Mouse (Mus musculus): ENCODE results near the gene Tcp11l2.

DNA sequence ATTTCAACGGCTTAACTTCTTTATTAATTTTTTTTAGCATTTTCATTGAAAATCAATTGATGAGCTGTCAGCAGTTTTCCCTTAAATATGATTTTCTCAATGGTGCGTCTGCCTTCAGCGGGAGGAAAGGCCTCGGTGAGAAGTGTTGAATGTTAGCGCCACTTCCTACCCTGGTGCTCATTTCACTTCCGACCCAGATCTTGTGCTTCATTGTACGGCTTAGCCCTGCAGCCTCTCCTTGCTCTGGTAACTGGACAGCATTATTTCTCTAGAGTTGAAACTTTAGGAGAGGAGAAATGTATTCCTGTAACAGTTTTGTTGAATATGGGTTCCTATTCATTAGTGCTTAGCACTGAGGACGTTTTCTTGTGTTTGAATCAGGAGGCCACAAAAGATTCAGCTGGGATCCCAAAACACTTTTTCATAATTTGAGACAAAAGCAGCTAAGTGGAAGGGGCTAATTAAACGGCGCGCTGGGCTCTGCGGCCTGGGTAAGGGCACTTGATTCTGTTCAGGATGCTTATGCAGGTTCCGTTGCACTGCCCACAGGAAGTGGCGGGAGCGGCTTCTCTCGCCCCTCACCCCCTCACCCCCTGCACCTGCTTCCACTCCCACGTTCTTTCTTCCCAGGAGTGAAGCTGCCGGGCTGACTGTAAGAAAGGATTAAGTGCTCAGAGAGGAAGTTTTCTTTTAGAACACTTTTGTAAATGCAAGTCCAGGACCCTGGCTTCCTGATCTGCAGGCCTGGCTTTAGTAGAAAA lies 81.8 kb downstream of the Tcp11l2 start:
- TF ChIP-seq CTCF (IDR thresholded peaks at IDR 0.05; ENCODE audit: low read depth) (no peak), EP300 (optimal IDR thresholded peaks at IDR 0.05) (no peak)

All from stomach, postnatal 0 days (tissue).